Mouse (Mus musculus) retina, postnatal 1 day (tissue): Measurements from ENCODE around the gene Sav1.

Experiments used
- DNase-seq: peaks from one replicate; pipeline ENCODE4 v3.0.0-alpha.2; 2012

Gene Sav1

DNA sequence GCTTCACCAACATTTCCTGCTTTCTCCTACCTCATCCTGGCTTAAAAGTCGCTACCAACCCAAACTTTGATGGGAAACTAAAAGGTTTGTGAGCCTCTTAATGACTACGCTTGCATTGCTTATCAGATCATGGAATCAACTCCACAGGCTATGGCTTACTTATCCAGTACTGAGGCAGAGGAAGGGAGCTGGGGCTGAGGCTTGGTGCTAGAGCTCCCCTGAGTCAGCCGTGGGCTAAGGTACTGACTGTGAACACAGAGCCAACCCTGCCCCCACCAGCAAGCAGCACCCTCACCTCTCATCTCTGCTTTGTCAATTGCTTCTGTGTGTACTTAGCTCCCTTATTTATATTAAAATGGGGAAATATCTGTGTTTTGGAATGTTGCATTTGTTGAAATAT is 39.3 kb downstream of the Sav1 start:
- DNase-seq = no peak

DNA sequence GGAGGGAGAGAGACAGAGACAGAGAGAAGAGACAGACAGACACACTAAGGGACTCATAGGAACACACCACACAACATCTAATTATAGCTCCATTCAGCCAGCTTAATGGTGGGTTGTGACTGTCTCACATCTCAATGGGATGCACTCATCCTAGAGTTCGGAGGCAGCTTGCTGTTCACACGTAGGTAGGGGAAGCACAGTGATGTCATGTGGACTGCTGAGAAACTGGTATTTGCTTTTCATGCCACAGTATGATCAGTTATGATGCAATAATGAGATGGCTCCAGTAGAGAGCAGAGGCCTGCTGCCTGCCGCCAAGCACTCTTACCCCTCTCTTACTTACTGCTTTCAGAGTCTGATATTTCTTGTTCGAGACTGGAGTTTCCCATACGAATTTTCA is 40.9 kb downstream of the Sav1 start:
- DNase-seq = no peak

GRCm38 (mm10) chr12:69941655-69942329 is 45.0 kb downstream of the Sav1 start:
- no peak for DNase-seq

DNA sequence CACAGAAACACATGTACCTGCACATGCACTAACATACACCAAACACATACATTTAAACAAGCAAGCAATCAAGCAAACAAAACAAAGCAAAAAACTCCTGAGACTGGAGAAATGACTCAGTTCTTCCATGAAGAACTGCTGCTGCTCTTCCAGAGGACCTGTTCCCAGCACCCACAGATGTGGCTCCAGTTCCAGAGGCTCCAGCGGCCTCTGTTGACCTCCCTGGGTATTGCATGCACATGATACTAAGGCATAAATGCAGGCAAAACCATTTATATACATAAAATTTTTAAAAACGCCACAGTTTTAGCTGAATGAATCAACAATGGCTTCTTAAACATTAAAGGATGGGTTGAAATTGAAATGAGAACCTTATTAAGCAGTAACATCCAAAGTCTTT is 47.5 kb downstream of the Sav1 start:
- no peak for DNase-seq

GRCm38 (mm10) chr12:69937731-69938130 is 49.1 kb downstream of the Sav1 start:
- DNase-seq = peak; percentile 8

- DNase-seq = peak; percentile 8
These were observed 60.1 kb downstream of the Sav1 start for GRCm38 (mm10) chr12:69926716-69927115.

DNA sequence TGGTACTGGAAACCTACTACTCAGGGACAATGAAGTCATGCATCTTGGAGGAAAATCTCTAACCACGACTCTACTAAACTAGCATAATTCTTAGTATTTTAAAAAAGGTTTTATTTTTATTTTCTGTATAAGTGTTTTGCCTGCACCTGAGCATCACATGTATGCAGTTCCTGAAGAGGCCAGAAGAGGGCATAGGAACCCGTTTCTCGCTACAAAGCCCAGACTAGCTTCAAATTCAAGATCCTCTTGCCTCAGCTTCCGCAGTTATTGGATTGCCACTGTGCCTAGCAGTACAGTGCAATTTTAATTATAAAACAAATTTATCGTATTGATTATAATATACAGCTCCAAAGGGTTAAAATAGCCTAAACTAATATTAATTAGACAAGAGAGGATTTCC is 62.8 kb downstream of the Sav1 start:
- DNase-seq = peak; percentile 61

GRCm38 (mm10) chr12:69923603-69924002 is 63.2 kb downstream of the Sav1 start:
- no peak for DNase-seq

DNA sequence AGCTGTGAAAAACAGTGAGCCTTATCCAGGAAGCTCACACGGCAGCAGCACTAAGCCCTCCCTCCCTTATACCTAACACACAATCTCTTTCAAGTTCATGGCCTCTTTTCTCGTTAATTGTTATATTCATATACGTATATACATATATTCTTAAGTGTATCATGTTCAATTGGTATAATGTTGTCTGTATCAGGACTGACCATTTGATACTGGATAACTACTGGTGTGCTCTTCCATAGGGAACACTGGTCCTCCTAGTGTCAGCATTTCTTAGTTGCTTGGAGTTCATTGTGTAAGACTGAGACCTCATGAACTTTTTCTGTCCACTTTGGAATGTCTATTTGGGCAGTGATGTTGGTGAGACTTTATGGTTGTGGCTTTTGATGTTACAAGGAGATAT is 63.7 kb downstream of the Sav1 start:
- DNase-seq = no peak

GRCm38 (mm10) chr12:69922099-69922498 is 64.7 kb downstream of the Sav1 start:
- no peak for DNase-seq

GRCm38 (mm10) chr12:69917870-69918269 is 68.9 kb downstream of the Sav1 start:
- DNase-seq = no peak
